Mouse (Mus musculus) forebrain, embryonic 11.5 days (tissue): Measurements from ENCODE around the gene Iyd. TPM values are rescaled to one million over a fixed set of nuclear protein-coding genes. Genes with fewer than 3 reads are reported as not detected.

Experiments
- ATAC-seq: fragments of 200-750 bp; cut with Nextera tagmentation; replicated peaks from 2 replicates; pipeline ENCODE4 v1.8.0; 2017; ENCODE audit warnings: moderate TSS enrichment; ENCODE audit not compliant: low FRiP score
- DNase-seq: peaks from one replicate; pipeline ENCODE4 v3.0.0-alpha.2; 2017; ENCODE audit warnings: low spot score
- H3K27ac ChIP-seq: fragments of 300-500 bp; sonication (generic); 2 replicates; pipeline ENCODE4 v1.5.1; 2014; ENCODE audit warnings: low read depth, low read length
- H3K27me3 ChIP-seq: fragments of 300-500 bp; sonication (generic); 2 replicates; pipeline ENCODE4 v1.6.1; 2014; ENCODE audit warnings: mild to moderate bottlenecking, low read length, mixed read lengths; ENCODE audit not compliant: control insufficient read depth, insufficient read depth
- H3K36me3 ChIP-seq: fragments of 300-500 bp; sonication (generic); 2 replicates; pipeline ENCODE4 v1.6.1; 2014; ENCODE audit warnings: mild to moderate bottlenecking, low read length, moderate library complexity, mixed read lengths; ENCODE audit not compliant: control insufficient read depth, insufficient read depth
- H3K4me1 ChIP-seq: fragments of 300-500 bp; sonication (generic); replicated peaks from 2 replicates; pipeline ENCODE4 v1.6.1; 2014; ENCODE audit warnings: low read length, mixed read lengths; ENCODE audit not compliant: control insufficient read depth, insufficient read depth
- H3K4me2 ChIP-seq: fragments of 300-500 bp; sonication (generic); 2 replicates; pipeline ENCODE4 v1.6.1; 2014; ENCODE audit warnings: low read depth, mild to moderate bottlenecking, low read length, moderate library complexity, mixed read lengths; ENCODE audit not compliant: severe bottlenecking
- H3K4me3 ChIP-seq: fragments of 300-500 bp; sonication (generic); 2 replicates; pipeline ENCODE4 v1.5.1; 2014; ENCODE audit warnings: low read depth, low read length
- H3K9ac ChIP-seq: fragments of 300-500 bp; sonication (generic); 2 replicates; pipeline ENCODE4 v1.6.1; 2014; ENCODE audit warnings: low read length
- H3K9me3 ChIP-seq: fragments of 300-500 bp; sonication (generic); 2 replicates; pipeline ENCODE4 v1.6.1; 2016; ENCODE audit warnings: low read length, mixed read lengths; ENCODE audit not compliant: control insufficient read depth
- WGBS: fragments of 180-500 bp; shearing (Covaris S2); extraction: QIAGEN DNeasy Blood & Tissue Kit; methylation state at CpG from one replicate; pipeline ENCODE4 v1.1.7; 2014; 5-methylcytosine and 5-hydroxymethylcytosine counted together
- polyA plus RNA-seq: library from polyadenylated mRNA; unstranded; fragments of >200 nt; fragmentation: Nextera tagmentation; extraction: Ambion mirVana; gene quantifications from 2 replicates; pipeline ENCODE4 v1.2.1, GENCODE M21; 2014

Gene Iyd
- polyA plus RNA-seq, 1 experiment from 2014 or later: not detected

- WGBS: 47% methylated on average over 4 of the region's 4 CpGs
- DNase-seq: no peak
Observed at GRCm38 (mm10) chr10:3529807-3530206, 10.2 kb upstream of the Iyd start.

GRCm38 (mm10) chr10:3530661-3531060, 9.4 kb upstream of the Iyd start:
- ATAC-seq: no peak
- H3K4me2 ChIP-seq: no peak overlapping the region
- H3K4me1 ChIP-seq: 0 out of 2 replicates have a peak, but pooled peaks cover 2% of the 10 kb centered on the region
- H3K9ac ChIP-seq: no peak overlapping the region
- no peaks in the 10 kb centered on the region for H3K9me3 ChIP-seq
- DNase-seq: no peak
- H3K4me3 ChIP-seq: no peak overlapping the region
- H3K36me3 ChIP-seq: no peaks in the 10 kb centered on the region
- WGBS: 46% methylated on average over 4 of the region's 4 CpGs
- no peaks in the 10 kb centered on the region for H3K27me3 ChIP-seq
- H3K27ac ChIP-seq: no peak overlapping the region

More at GRCm38 (mm10) chr10:3529807-3530206, 10.2 kb upstream of the Iyd start:
- no peaks in the 10 kb centered on the region for H3K27me3 ChIP-seq
- no peaks in the 10 kb centered on the region for H3K36me3 ChIP-seq
- no peak overlapping the region for H3K27ac ChIP-seq
- 0 out of 2 replicates have a peak, but pooled peaks cover 2% of the 10 kb centered on the region for H3K4me1 ChIP-seq
- no peak overlapping the region for H3K4me3 ChIP-seq
- H3K4me2 ChIP-seq: no peak overlapping the region
- no peak for ATAC-seq
- no peaks in the 10 kb centered on the region for H3K9me3 ChIP-seq
- no peak overlapping the region for H3K9ac ChIP-seq

GRCm38 (mm10) chr10:3531375-3531774, 8.7 kb upstream of the Iyd start:
- Histone ChIP-seq H3K36me3 (no peaks in the 10 kb centered on the region), H3K9ac (no peak overlapping the region), H3K27me3 (no peaks in the 10 kb centered on the region), H3K9me3 (no peaks in the 10 kb centered on the region), H3K4me1 (0 out of 2 replicates have a peak, but pooled peaks cover 2% of the 10 kb centered on the region), H3K27ac (no peak overlapping the region), H3K4me3 (no peak overlapping the region), H3K4me2 (no peak overlapping the region)
- DNase-seq (peak; percentile 77), ATAC-seq (peak; percentile 48; the same call in 1 of the 2 replicates)
- 4% methylated on average over 4 of the region's 4 CpGs for WGBS

GRCm38 (mm10) chr10:3534445-3534844, 5.6 kb upstream of the Iyd start:
- H3K4me1 ChIP-seq: 0 out of 2 replicates have a peak, but pooled peaks cover 2% of the 10 kb centered on the region
- no peaks in the 10 kb centered on the region for H3K36me3 ChIP-seq
- ATAC-seq: peak; percentile 55; the same call in 1 of the 2 replicates
- no peaks in the 10 kb centered on the region for H3K27me3 ChIP-seq
- no peak overlapping the region for H3K4me3 ChIP-seq
- WGBS: 8% methylated on average over 7 of the region's 7 CpGs
- no peak overlapping the region for H3K9ac ChIP-seq
- H3K27ac ChIP-seq: no peak overlapping the region
- H3K9me3 ChIP-seq: no peaks in the 10 kb centered on the region
- DNase-seq: peak; percentile 53
- H3K4me2 ChIP-seq: peak overlapping the region; percentile 13; the same call in 1 of the 2 replicates

- DNase-seq (no peak), ATAC-seq (no peak)
- H3K4me1 ChIP-seq: 0 out of 2 replicates have a peak, but pooled peaks cover 2% of the 10 kb centered on the region
- H3K9me3 ChIP-seq: no peaks in the 10 kb centered on the region
- H3K27me3 ChIP-seq: no peaks in the 10 kb centered on the region
- no peak overlapping the region for H3K4me2 ChIP-seq
- 61% methylated on average over 1 of the region's 1 CpGs for WGBS
- no peak overlapping the region for H3K9ac ChIP-seq
- no peaks in the 10 kb centered on the region for H3K36me3 ChIP-seq
- H3K27ac ChIP-seq: no peak overlapping the region
- no peak overlapping the region for H3K4me3 ChIP-seq
Observed at GRCm38 (mm10) chr10:3536361-3536760, 3.7 kb upstream of the Iyd start.

- Histone ChIP-seq H3K36me3 (no peaks in the 10 kb centered on the region), H3K27me3 (no peaks in the 10 kb centered on the region), H3K4me1 (no peaks in the 10 kb centered on the region), H3K9me3 (no peaks in the 10 kb centered on the region), H3K4me2 (no peak overlapping the region), H3K4me3 (no peak overlapping the region), H3K27ac (no peak overlapping the region), H3K9ac (no peak overlapping the region)
- WGBS: 75% methylated on average over 2 of the region's 2 CpGs
- ATAC-seq (no peak), DNase-seq (no peak)
Observed at GRCm38 (mm10) chr10:3549384-3549783, 9.3 kb downstream of the Iyd start.

GRCm38 (mm10) chr10:3555128-3555527, 15.1 kb downstream of the Iyd start:
- ATAC-seq (no peak), DNase-seq (no peak)
- Histone ChIP-seq H3K27ac (no peak overlapping the region), H3K4me1 (no peaks in the 10 kb centered on the region), H3K36me3 (no peaks in the 10 kb centered on the region), H3K4me2 (no peak overlapping the region), H3K27me3 (no peaks in the 10 kb centered on the region), H3K9ac (no peak overlapping the region), H3K4me3 (no peak overlapping the region), H3K9me3 (no peaks in the 10 kb centered on the region)
- 74% methylated on average over 5 of the region's 5 CpGs for WGBS

GRCm38 (mm10) chr10:3556538-3556937, 16.5 kb downstream of the Iyd start:
- WGBS: 80% methylated on average over 3 of the region's 3 CpGs
- Histone ChIP-seq H3K27me3 (no peaks in the 10 kb centered on the region), H3K9ac (no peak overlapping the region), H3K9me3 (no peaks in the 10 kb centered on the region), H3K27ac (no peak overlapping the region), H3K4me1 (no peaks in the 10 kb centered on the region), H3K36me3 (no peaks in the 10 kb centered on the region), H3K4me2 (no peak overlapping the region), H3K4me3 (no peak overlapping the region)
- DNase-seq (no peak), ATAC-seq (no peak)

GRCm38 (mm10) chr10:3559136-3559535, 19.1 kb downstream of the Iyd start:
- Histone ChIP-seq H3K27me3 (no peaks in the 10 kb centered on the region), H3K36me3 (no peaks in the 10 kb centered on the region), H3K4me3 (no peak overlapping the region), H3K9me3 (no peaks in the 10 kb centered on the region), H3K4me2 (no peak overlapping the region), H3K4me1 (no peaks in the 10 kb centered on the region), H3K27ac (no peak overlapping the region), H3K9ac (no peak overlapping the region)
- DNase-seq: no peak
- no peak for ATAC-seq
- 96% methylated on average over 1 of the region's 1 CpGs for WGBS
